Mouse (Mus musculus): ENCODE data around the gene P3h3. TPM values are rescaled to one million over a fixed set of nuclear protein-coding genes. Genes with fewer than 3 reads are reported as not detected.
"Not testable (repeated sequence)": the region's sequence is repeated elsewhere in the genome, so short reads cannot be mapped to it uniquely, and the experiment has no call there.

The P3h3 gene
- polyA plus RNA-seq, 1 experiment, result 26.8 TPM

- TF ChIP-seq POLR2A (IDR thresholded peaks at IDR 0.05; ENCODE audit: control insufficient read depth, extremely low read depth, insufficient read depth, low read length, poor library complexity), result no peak
- no peak for TF ChIP-seq CTCF (IDR thresholded peaks at IDR 0.05; ENCODE audit: borderline replicate concordance, control insufficient read depth, extremely low read depth, insufficient read depth, low read length, poor library complexity)
- WGBS, result 21% methylated on average over 10 of the region's 10 CpGs
- H3K36me3 ChIP-seq (ENCODE audit: control insufficient read depth, insufficient read depth, low read length), result no peaks in the 10 kb centered on the region
- H3K27me3 ChIP-seq (ENCODE audit: control insufficient read depth, insufficient read depth, low read length), result no peaks in the 10 kb centered on the region
- H3K4me1 ChIP-seq (replicated peaks; ENCODE audit: control insufficient read depth, insufficient read depth, low read length), result peaks cover 63% of the 10 kb centered on the region
- peak; percentile 41 for DNase-seq
- H3K27ac ChIP-seq (ENCODE audit: control insufficient read depth, insufficient read depth, low read length), result peak overlapping the region; percentile 95
- H3K4me3 ChIP-seq (ENCODE audit: control insufficient read depth, insufficient read depth, low read length), result 0 out of 2 replicates have a peak overlapping the region, but pooled peaks have one; percentile 4
Measured at GRCm38 (mm10) chr6:124900801-124901480, 43.4 kb upstream of the P3h3 start.

GRCm38 (mm10) chr6:124900056-124900800 lies 42.7 kb upstream of the P3h3 start:
- Histone ChIP-seq H3K27ac (ENCODE audit: control insufficient read depth, insufficient read depth, low read length) (peak overlapping the region; percentile 97), H3K4me3 (ENCODE audit: control insufficient read depth, insufficient read depth, low read length) (peak overlapping the region; percentile 31), H3K4me1 (replicated peaks; ENCODE audit: control insufficient read depth, insufficient read depth, low read length) (peaks cover 65% of the 10 kb centered on the region), H3K27me3 (ENCODE audit: control insufficient read depth, insufficient read depth, low read length) (no peaks in the 10 kb centered on the region), H3K36me3 (ENCODE audit: control insufficient read depth, insufficient read depth, low read length) (no peaks in the 10 kb centered on the region)
- DNase-seq, result peak; percentile 86
- 12% methylated on average over 8 of the region's 8 CpGs for WGBS
- 0 out of 2 replicates have a peak, but pooled peaks have one; percentile 11 for TF ChIP-seq POLR2A (IDR thresholded peaks at IDR 0.05; ENCODE audit: control insufficient read depth, extremely low read depth, insufficient read depth, low read length, poor library complexity)
- TF ChIP-seq CTCF (IDR thresholded peaks at IDR 0.05; ENCODE audit: borderline replicate concordance, control insufficient read depth, extremely low read depth, insufficient read depth, low read length, poor library complexity), result no peak

- 2% methylated on average over 3 of the region's 3 CpGs for WGBS
- DNase-seq, result peak; percentile 47
- H3K4me3 ChIP-seq (ENCODE audit: control insufficient read depth, insufficient read depth, low read length), result no peak overlapping the region
- peak overlapping the region; percentile 97 for H3K27ac ChIP-seq (ENCODE audit: control insufficient read depth, insufficient read depth, low read length)
- no peaks in the 10 kb centered on the region for H3K36me3 ChIP-seq (ENCODE audit: control insufficient read depth, insufficient read depth, low read length)
- H3K4me1 ChIP-seq (replicated peaks; ENCODE audit: control insufficient read depth, insufficient read depth, low read length), result peaks cover 60% of the 10 kb centered on the region
- no peaks in the 10 kb centered on the region for H3K27me3 ChIP-seq (ENCODE audit: control insufficient read depth, insufficient read depth, low read length)
- TF ChIP-seq POLR2A (IDR thresholded peaks at IDR 0.05; ENCODE audit: control insufficient read depth, extremely low read depth, insufficient read depth, low read length, poor library complexity) (no peak), CTCF (IDR thresholded peaks at IDR 0.05; ENCODE audit: borderline replicate concordance, control insufficient read depth, extremely low read depth, insufficient read depth, low read length, poor library complexity) (no peak)
Measured at GRCm38 (mm10) chr6:124898359-124898758, 40.8 kb upstream of the P3h3 start.

- not testable (repeated sequence) for H3K27ac ChIP-seq (ENCODE audit: control insufficient read depth, insufficient read depth, low read length); DNase-seq; H3K36me3 ChIP-seq (ENCODE audit: control insufficient read depth, insufficient read depth, low read length); H3K4me3 ChIP-seq (ENCODE audit: control insufficient read depth, insufficient read depth, low read length); H3K27me3 ChIP-seq (ENCODE audit: control insufficient read depth, insufficient read depth, low read length)
- peaks cover 42% of the 10 kb centered on the region for H3K4me1 ChIP-seq (replicated peaks; ENCODE audit: control insufficient read depth, insufficient read depth, low read length)
- 98% methylated on average over 2 of the region's 2 CpGs for WGBS
Measured at GRCm38 (mm10) chr6:124894113-124894512, 36.6 kb upstream of the P3h3 start.

GRCm38 (mm10) chr6:124890997-124891396 lies 33.4 kb upstream of the P3h3 start:
- Histone ChIP-seq H3K4me1 (replicated peaks; ENCODE audit: control insufficient read depth, insufficient read depth, low read length) (peaks cover 34% of the 10 kb centered on the region), H3K27me3 (ENCODE audit: control insufficient read depth, insufficient read depth, low read length) (no peaks in the 10 kb centered on the region), H3K36me3 (ENCODE audit: control insufficient read depth, insufficient read depth, low read length) (no peaks in the 10 kb centered on the region), H3K27ac (ENCODE audit: control insufficient read depth, insufficient read depth, low read length) (no peak overlapping the region), H3K4me3 (ENCODE audit: control insufficient read depth, insufficient read depth, low read length) (no peak overlapping the region)
- WGBS, result 64% methylated on average over 6 of the region's 6 CpGs
- DNase-seq, result no peak
- no peak for TF ChIP-seq POLR2A (IDR thresholded peaks at IDR 0.05; ENCODE audit: control insufficient read depth, extremely low read depth, insufficient read depth, low read length, poor library complexity)
- TF ChIP-seq CTCF (IDR thresholded peaks at IDR 0.05; ENCODE audit: borderline replicate concordance, control insufficient read depth, extremely low read depth, insufficient read depth, low read length, poor library complexity), result no peak

- Histone ChIP-seq H3K4me3 (ENCODE audit: control insufficient read depth, insufficient read depth, low read length) (no peak overlapping the region), H3K4me1 (replicated peaks; ENCODE audit: control insufficient read depth, insufficient read depth, low read length) (peaks cover 46% of the 10 kb centered on the region), H3K27ac (ENCODE audit: control insufficient read depth, insufficient read depth, low read length) (peak overlapping the region; percentile 97), H3K36me3 (ENCODE audit: control insufficient read depth, insufficient read depth, low read length) (peaks cover 7% of the 10 kb centered on the region; the same call in 1 of the 2 replicates), H3K27me3 (ENCODE audit: control insufficient read depth, insufficient read depth, low read length) (no peaks in the 10 kb centered on the region)
- WGBS, result 76% methylated on average over 6 of the region's 6 CpGs
- TF ChIP-seq POLR2A (IDR thresholded peaks at IDR 0.05; ENCODE audit: control insufficient read depth, extremely low read depth, insufficient read depth, low read length, poor library complexity), result no peak
- no peak for TF ChIP-seq CTCF (IDR thresholded peaks at IDR 0.05; ENCODE audit: borderline replicate concordance, control insufficient read depth, extremely low read depth, insufficient read depth, low read length, poor library complexity)
- DNase-seq, result peak; percentile 37
Measured at GRCm38 (mm10) chr6:124888555-124889125, 31.1 kb upstream of the P3h3 start.
